Mouse (Mus musculus) erythroblast, adult 5-6 weeks (primary cell): ENCODE data around the gene Slc26a8. TPM values are rescaled to one million over a fixed set of nuclear protein-coding genes. Genes with fewer than 3 reads are reported as not detected.
"Not testable (repeated sequence)": the region's sequence is repeated elsewhere in the genome, so short reads cannot be mapped to it uniquely, and the experiment has no call there.

Experiments
- ATAC-seq: replicated peaks from 2 replicates; pipeline ENCODE4 v1.8.0; 2016; ENCODE audit warnings: moderate number of reproducible peaks, mild to moderate bottlenecking, moderate TSS enrichment, inconsistent platforms; ENCODE audit not compliant: poor library complexity, low FRiP score, severe bottlenecking
- total RNA-seq, 2 experiments: library from RNA; stranded (forward) in 1 of 2; stranded (reverse) in 1 of 2; fragments of 150-400 nt in 1 of 2; fragments of 200-764, 138-1000 nt in 1 of 2; gene quantifications; 2 replicates each; pipeline versions ENCODE4 v1.2.3 to v1.2.4; 2015 to 2017; ENCODE audit warnings: low replicate concordance in 2 of 2

The Slc26a8 gene
- 2.9 and 3.7 TPM in 2 replicates for total RNA-seq (2015; ENCODE audit: low replicate concordance)
- 3.5 TPM in 1 of 2 replicates, not detected in the other for total RNA-seq (2017; ENCODE audit: low replicate concordance)

DNA sequence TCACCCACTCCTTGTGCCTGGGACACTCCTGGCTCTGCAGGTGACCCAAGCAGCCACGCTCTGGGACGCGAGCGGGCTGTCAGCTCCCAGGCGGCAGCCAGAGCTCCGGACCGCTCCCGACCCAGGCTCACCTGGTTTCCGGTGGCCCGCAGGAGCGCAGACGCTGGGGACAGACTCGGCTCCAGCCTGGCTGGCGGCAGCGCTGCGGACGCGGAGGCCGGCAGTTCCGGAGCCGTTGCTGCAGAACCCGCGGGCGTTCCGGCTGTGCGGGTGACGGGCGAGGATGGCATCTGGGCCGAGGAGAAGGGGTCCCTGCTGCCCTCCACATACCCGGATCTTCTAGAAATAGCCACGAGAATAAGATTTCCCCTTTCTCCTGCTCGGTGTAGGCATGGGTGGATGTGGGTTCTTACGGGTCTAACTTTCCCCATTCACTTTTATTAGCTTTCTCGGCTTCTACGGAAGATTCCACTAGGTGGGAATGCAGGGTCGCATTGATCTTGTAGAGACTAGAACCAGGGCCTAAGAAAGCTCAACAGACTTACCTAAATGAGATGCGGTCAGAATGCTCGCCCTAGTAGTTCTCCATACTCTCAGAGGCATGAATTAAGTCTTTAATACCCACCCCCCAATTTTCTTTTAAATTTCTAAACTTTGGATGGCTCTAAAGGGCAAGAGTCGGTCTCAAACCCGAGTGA lies at the start of gene Slc26a8:
Slc26a8 (minus strand) TSS at position 648 of the 698 bp plus-strand sequence.
- ATAC-seq: 0 out of 2 replicates have a peak, but pooled peaks have one; percentile 23

DNA sequence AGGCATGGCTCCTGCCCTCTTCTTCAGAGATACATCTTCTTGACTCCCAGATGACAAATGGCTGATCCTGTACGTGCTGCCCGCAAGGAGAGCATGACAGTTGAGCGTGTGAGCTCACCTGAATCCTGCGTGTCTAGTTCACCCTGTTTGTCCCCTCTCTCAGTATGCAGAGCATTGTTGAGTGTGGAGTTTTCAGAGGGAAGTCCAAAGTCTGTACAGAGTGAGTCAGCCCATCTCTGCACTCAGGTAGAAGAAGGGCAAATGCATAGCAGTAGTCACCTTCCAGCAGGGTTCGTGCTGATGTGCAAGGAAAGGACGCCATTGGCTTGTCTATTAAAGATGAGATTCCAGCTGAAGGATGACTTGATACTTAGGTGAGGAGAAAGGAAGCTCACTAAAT lies 49.2 kb upstream of the Slc26a8 start:
- ATAC-seq: 0 out of 2 replicates have a peak, but pooled peaks have one; percentile 36

DNA sequence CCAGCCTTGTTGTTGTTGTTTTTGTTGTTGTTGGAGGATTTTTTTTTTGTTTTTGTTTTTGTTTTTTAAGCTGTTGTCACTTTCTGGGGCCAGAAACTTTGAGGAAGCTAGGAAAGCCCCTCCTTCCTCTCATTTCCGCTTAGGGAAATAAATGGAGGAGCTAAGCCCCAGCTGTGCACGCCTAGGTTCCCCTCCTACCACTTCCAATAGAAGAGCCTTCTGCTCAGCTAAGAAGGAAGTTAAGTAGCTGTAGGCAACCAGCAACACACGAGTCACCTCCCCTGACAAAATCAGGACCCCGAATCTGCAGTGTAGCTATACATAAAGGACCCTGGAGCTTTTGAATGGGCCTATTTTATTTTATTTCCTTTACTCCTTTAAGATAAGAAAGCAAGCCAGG lies 47.9 kb upstream of the Slc26a8 start:
- ATAC-seq: no peak

DNA sequence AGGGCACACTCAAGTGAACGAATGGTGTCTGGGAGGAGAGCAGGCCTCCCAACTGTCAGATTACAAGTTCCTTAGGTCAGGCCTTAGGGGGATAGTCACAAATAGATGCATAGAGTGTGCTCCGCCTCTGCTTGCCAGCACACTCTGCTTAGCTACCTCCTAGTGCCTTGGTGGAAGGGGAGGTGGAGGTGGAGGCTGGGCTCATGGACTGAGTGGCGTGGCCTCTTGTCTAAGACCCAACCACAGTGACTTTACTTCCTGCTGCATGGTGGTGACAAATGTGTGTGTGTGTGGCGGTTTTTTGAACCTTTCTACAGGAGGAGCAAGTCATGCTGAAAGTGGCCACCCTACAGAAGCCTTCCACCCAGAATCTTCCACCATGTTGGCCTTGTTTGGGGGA lies 46.5 kb upstream of the Slc26a8 start:
- ATAC-seq: no peak

DNA sequence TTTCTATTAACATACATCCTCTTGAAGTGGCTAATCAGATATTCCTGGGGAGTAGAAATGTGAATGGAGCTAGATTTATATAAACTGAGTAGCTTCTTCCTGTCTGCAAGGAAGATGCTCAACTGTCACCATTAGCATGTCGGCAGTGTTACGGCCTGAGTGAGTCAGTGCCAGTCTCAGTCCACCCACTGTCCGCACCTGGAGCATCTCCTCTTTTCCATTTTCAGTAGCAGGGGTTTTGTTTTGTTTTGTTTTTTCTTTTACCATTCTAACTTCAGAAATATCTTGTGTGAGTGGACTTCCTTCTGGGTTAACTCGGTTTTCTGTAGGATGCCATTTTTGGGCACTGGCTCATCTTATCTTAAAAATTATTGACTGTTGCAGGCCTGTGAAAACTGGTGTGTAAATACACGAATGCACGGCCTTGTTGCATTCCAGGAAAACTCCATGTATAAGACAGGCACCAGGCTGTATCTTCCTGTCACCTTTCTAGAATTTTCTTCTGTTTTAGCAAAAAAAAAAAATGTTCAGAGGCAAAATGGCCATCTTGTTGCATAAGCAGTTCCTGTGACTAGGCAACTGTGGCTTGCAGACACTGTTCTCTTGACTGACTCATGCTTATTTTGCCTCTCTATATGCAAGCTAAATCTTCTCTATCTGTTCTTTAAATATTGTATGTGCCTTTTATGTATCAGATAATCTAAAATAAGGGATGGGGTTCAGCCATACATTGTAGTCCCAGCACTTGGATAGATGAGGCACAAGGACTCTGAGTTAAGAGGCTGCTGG lies 45.5 kb upstream of the Slc26a8 start:
- no peak for ATAC-seq

DNA sequence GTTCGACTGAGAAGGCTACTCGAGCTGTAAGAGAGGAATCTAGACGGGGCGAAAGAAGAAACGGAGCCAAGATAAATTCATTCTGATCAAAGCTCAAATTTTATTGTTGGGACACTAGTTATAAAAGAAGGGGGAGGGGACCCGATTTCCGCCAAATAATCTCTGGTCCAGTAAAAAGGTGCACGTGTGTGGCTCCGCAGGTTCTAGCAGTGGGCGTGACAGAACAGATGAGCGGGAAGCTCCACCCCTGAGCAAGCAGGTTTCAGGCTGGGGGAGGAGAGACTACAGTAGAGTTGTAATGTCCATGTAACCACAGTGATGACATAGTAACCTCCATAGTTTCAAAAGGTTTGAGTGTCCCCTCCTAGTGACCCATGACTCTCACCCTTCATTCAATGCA lies 37.5 kb upstream of the Slc26a8 start:
- not testable (repeated sequence) for ATAC-seq

DNA sequence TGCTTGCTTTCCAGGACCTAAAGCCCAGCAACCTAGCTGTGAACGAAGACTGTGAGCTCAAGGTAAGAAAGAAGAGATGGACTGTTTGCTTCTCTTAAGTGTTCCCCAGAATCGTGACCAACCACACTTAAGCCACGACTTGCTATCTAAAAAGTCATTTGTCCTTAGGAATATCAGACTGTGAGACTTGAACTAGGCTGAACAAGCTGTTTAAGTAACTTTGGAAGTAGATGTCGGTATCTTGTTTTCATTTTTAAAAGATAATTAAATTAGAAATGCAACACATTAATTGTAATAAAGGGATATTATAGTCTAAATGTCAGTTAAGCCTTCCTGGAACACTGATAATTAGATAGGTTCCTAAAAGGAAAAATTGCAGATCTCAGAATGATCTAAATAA lies 35.8 kb upstream of the Slc26a8 start, which contains the start of gene AC170998.1:
AC170998.1 (plus strand) TSS at position 301 of the 400 bp plus-strand sequence.
- no peak for ATAC-seq

DNA sequence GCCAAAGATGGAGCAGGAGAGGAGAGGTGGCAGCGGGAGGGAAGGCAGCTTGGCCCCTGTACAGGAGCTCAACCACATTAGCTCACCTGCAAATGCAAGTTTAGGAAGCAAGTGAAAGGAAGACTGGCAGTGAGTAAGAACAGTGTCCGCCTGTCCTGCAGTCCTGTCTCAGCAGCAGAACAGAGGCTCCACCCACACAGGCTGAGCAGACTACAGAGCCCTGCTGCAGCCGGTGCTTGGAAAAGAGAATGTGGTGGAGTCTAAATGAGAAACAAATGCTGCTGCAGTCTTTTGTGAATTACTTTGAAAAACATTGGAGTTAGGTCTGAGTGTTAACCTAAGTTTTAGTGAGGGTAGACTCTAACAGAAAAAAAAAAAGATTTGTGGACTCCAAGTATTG lies 27.5 kb upstream of the Slc26a8 start:
- ATAC-seq: no peak

DNA sequence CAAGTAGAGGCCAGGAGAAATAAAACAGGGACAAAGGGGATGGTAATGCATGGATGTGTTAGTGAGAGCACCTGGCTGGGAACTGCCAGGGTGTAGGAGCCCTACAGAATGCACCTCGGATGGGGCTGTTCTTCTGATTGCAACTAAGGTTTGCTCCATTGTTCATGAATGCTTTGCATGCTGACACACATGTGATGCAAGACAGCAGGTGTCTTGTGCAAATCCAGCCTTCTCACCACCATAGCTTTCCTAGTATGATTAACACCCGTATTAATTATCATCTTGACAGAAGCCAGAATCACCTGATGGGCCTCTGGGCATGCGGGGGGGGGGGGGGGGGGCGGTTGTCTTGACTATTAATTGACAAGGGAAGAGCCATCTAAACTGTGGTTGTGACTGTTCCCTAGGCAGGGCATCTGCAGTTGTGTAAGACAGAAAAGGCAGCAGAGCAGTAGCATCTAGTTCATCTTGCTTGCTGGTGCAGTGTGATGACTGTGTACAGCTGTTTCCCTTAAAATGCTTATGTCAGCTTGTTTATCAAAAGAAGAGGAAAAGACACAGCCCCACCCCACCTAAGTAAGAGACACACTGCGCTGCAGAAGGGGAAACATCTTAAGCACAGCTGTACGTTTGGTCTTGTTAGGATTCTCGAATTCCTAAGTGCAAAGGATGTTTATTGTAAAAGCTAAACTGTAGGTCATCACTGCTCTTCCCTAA lies 26.0 kb upstream of the Slc26a8 start:
- no peak for ATAC-seq

DNA sequence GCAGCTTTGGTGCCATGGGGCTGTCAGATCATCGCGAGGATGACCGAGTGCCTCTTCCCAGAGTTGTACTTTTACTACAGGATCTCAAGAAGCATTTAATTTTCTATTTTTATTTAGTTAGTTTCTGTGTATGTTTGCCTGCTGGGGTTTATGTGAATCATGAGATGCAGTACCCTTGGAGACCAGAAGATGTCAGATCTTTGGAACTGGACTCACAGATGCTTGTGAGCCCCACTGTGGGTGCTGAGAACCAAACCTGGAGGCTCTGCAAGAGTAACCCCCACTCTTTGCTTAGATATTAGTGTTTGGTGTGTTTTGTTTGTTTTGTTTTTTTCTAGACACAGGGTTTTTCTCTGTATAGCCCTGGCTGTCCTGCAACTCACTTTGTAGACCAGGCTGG lies 24.0 kb upstream of the Slc26a8 start:
- no peak for ATAC-seq

DNA sequence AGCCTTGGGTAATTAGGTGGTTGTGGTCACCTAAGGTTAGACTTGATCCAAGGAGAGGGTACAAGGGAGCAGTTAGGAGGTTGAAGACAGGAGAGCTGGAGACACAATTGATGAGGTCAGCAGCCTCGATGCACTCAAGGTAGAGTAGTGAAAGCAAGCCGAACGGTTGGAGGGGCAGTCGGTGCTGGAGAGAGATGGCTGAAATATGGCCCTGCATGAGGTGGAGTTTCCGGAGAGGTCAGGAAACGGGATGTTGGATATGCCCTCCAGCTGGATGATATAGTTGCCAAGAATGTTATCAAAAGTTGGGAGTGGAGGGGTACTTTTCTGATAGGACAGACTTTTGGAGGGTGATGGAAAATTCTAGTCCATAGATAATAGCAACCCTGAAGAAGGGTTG lies 22.3 kb upstream of the Slc26a8 start:
- no peak for ATAC-seq

DNA sequence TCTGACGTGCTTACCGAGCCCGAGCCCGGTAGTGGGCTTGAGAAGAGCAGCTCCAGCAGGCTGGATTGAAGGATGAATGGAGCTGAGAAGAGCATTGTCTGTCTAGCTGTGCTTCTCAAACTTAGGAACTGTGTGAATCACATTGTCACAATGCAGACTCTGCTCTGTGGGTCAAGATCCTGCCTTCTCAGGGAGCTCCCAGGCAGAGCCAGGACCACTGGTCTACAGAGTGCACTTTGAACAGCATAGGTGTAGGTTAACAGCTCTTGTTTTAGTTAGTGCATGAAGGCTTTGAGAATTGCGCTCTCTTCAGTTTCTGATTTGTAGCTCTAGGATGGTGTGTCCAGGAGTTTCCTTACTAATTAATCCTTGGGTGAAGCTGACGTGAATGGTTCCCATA lies 21.2 kb upstream of the Slc26a8 start:
- ATAC-seq: no peak

DNA sequence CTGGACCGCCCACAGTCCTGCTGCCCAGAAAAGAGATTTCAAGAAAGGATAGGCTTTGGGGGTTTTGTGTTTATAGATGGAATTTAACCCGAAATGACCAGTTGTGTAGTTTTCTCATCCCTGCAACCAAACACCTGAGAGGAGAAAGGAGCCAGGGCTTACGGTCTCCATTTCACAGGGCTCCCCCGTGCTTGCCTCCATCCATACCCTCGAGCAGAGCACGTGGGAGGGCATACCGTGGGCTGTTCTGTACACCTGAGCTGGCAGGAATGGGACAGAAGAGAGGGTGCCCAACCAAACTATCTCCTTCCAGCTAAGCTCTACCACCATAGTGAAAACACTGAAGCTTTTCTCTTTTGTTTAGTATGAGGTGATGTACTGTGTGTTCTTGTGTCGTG lies 20.3 kb upstream of the Slc26a8 start:
- ATAC-seq: no peak

DNA sequence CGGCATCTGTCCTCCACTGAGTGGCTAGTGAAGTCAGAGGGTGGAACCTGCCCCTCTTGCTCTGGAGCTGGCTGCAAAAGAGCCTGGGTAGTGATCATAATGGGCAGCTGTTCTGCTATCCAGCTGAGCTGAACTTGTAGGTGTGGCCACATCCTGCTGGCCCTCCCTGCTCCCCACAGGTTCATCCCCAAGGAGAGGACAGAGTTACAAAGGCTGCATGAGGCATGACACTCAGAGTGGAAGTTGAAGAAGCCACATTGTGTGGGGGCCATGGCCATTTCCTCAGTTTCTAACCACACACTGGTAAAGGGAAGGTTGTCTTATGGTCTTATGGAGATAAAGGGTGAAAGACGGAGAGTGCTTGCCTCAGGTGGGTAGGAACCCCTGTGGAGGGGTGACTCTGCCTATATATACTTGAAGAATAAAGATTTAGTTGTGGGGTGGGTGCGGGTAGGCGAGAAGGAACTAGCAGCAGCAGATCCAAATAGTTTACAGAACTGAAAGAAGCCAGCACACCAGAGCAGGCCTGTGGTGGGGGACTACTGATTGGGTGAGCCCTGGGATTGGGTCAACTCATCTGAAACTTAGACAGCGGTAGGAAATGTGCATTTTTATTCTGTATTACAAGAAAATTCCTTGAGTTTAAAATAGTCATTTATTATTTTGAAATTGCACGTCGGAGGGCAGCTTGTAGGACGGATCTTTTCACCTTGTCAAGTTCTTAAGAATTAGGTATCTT lies 19.7 kb upstream of the Slc26a8 start:
- no peak for ATAC-seq

DNA sequence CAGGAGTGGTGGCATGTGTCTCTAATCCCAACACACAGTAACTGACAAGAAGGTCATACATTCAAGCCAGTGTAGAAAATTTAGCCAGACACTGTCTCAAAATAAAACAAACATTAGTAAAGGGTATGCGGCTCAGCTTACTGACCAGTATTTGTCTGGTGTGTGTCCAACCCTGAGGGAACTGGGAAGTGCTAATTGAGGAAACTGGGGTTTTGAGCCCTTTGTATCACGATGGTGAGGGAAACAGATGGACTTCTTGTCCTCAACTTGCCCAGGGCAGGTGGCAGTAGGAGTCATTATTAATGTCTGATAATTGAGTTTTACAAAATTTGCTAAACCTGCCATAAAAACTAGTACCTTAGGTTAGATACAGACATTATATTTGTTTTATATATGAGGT lies 19.0 kb upstream of the Slc26a8 start:
- ATAC-seq: no peak

DNA sequence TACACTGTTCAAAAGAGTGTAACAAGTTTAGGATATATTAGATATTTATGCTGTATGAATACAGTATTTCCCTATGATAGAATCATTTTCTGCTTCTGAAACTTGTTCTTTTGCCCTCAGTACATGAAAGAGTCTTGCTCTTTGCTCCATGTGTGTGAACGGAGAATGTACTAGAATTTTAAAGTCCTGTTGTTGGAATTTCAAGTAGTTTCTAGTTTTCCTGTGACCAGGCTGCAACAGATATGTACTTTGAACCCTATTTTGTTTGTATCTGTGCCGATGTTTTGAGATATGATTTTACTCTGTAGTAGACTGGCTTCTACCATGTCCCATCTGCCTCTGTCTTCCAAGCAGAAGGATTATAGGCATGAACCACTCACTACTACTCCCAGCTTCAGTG lies 17.8 kb upstream of the Slc26a8 start:
- no peak for ATAC-seq

DNA sequence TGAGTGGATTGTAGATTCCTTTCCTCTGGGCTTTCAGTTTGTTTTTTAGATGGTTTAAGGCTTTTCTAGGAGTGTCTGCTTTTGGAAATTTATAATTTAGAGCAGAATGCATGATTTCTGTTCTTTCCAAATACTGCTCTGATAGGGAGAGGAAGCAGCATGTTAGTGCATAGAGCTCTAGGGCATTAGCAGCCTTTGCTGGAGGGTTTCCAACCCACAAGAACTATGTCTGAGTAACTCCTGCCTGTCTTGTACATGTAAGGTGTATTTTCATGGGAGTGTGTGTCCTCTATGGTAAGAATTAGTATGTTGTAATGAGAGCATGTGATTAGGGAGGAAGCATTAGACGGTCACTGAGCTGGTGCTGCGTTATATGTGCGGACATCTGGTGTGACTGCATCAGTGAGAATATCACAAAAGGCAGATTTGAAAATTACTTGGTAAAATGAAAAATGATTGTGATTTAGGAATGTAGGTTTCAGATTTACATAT lies 17.1 kb upstream of the Slc26a8 start:
- no peak for ATAC-seq

DNA sequence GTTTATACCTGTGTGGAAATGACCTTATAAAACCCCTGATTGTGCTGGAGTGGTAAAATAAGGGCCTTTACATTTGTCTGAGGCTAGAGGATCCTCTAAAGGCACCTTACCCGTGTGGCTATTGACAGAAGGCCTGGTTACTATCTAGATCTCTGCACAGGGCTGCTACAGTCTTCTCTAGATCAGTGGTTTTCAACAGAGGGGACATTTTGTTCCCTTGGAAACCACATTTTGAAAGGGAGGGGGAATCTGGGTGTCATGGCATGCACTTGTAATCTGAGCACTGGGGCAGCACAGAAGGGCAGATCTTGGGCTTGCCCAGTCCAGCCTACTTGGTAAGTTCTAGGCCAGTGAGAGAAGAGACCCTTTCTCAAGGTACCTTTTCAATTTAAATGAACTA lies 16.7 kb upstream of the Slc26a8 start:
- no peak for ATAC-seq

DNA sequence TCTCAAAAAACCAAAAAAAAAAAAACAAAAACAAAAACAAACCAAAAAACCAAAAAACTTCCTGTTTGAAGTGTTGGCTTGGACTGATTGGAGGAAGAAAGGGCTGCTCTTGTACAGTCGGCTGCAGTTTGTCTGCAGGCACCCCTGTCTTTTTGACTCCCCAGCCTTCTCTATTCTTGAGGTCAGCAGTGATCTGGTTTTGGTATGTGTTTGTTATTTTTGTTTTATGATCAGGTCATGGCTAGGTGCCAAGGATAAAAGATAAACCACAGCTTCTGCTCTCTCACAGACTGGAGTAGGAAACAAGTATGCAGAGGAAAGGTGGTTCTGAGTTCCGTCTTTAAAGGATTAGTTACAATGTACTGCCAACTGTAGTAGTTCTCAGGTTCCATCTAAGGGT lies 12.6 kb upstream of the Slc26a8 start:
- no peak for ATAC-seq

DNA sequence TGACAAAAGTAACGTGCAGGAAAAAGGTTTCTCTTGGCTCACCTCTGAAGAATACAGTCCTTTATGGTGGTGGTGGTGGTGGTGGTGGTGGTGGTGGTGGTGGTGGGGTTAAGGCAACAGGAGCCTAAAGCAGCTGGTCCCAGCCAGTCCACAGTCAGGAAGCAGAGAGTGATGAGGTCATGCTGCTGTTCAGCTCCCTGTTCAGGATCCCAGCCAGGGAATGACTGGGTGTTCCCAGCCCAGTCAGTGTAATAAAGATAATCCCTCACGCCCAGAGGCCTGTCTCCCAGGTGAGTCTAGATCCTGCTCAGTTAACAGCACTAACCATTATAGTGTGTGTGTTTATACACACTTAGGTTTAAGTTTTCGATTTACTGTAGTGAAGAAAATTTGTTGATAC lies 11.7 kb upstream of the Slc26a8 start:
- no peak for ATAC-seq
